Mouse (Mus musculus): Measurements from ENCODE around the gene Vmn2r19. TPM values are rescaled to one million over a fixed set of nuclear protein-coding genes. Genes with fewer than 3 reads are reported as not detected.
A peak's percentile ranks its signal among the peaks of the same experiment; 100 is the strongest.

The Vmn2r19 gene
- not detected in 2 replicates for polyA plus RNA-seq (2012; rRNA removed)
- not detected in 2 replicates for polyA plus RNA-seq (2014; fragmentation: Nextera tagmentation; extraction: Ambion mirVana)

- ATAC-seq (ENCODE audit: insufficient read depth): no peak
- no peaks in the 10 kb centered on the region for H3K36me3 ChIP-seq (replicated peaks; ENCODE audit: control insufficient read depth, insufficient read depth, low read depth)
- no peaks in the 10 kb centered on the region for H3K27me3 ChIP-seq (ENCODE audit: control insufficient read depth, insufficient read depth, low read length)
- no peak for DNase-seq (ENCODE audit: low read depth in 3 of 3, low spot score in 3 of 3)
- H3K9me3 ChIP-seq (ENCODE audit: control insufficient read depth, low read length): no peaks in the 10 kb centered on the region
- H3K9ac ChIP-seq (replicated peaks): no peak within 1 kb of the TSS
- no peak within 1 kb of the TSS for H3K4me3 ChIP-seq (ENCODE audit: insufficient read depth in 1 of 2, low read depth in 2 of 2, low read length in 2 of 2)
- TF ChIP-seq CTCF (IDR thresholded peaks at IDR 0.05; ENCODE audit: low read depth): no peak
- no peak for TF ChIP-seq EP300 (IDR thresholded peaks at IDR 0.05; ENCODE audit: low read depth)
- peaks cover 0 to 6% of the 10 kb centered on the region in 2 experiments; a peak in 2 of 4 replicates for H3K4me1 ChIP-seq (replicated peaks; ENCODE audit: control insufficient read depth in 2 of 2, insufficient read depth in 2 of 2, low read length in 1 of 2)
- H3K4me2 ChIP-seq (ENCODE audit: low read depth): no peak within 1 kb of the TSS
- H3K27ac ChIP-seq: no peak within 1 kb of the TSS
- WGBS (ENCODE audit: insufficient replicate concordance): 77% methylated on average over 2 of the region's 2 CpGs
These were observed at the start of gene Vmn2r19 for GRCm38 (mm10) chr6:123308033-123308432. Vmn2r19 (plus strand) TSS chr6:123308333.

- 65% methylated on average over 3 of the region's 3 CpGs for WGBS (ENCODE audit: insufficient replicate concordance)
- no peak overlapping the region for H3K4me3 ChIP-seq (ENCODE audit: insufficient read depth in 1 of 2, low read depth in 2 of 2, low read length in 2 of 2)
- ATAC-seq (ENCODE audit: insufficient read depth): peak; percentile 32; the same call in 1 of the 2 replicates
- H3K27me3 ChIP-seq (ENCODE audit: control insufficient read depth, insufficient read depth, low read length): no peaks in the 10 kb centered on the region
- no peaks in the 10 kb centered on the region for H3K36me3 ChIP-seq (replicated peaks; ENCODE audit: control insufficient read depth, insufficient read depth, low read depth)
- no peak overlapping the region for H3K27ac ChIP-seq
- no peak for DNase-seq (ENCODE audit: low read depth in 3 of 3, low spot score in 3 of 3)
- no peaks in the 10 kb centered on the region for H3K9me3 ChIP-seq (ENCODE audit: control insufficient read depth, low read length)
- TF ChIP-seq EP300 (IDR thresholded peaks at IDR 0.05; ENCODE audit: low read depth): no peak
- TF ChIP-seq CTCF (IDR thresholded peaks at IDR 0.05; ENCODE audit: low read depth): peak; percentile 45
- peaks cover 0 to under 1% of the 10 kb centered on the region in 2 experiments; a peak in 1 of 4 replicates for H3K4me1 ChIP-seq (replicated peaks; ENCODE audit: control insufficient read depth in 2 of 2, insufficient read depth in 2 of 2, low read length in 1 of 2)
- no peak overlapping the region for H3K4me2 ChIP-seq (ENCODE audit: low read depth)
- H3K9ac ChIP-seq (replicated peaks): no peak overlapping the region
These were observed 49.2 kb upstream of the Vmn2r19 start for GRCm38 (mm10) chr6:123258946-123259345.

- Histone ChIP-seq H3K4me1 (replicated peaks; ENCODE audit: control insufficient read depth in 2 of 2, insufficient read depth in 2 of 2, low read length in 1 of 2) (peaks cover 0 to 3% of the 10 kb centered on the region in 2 experiments; a peak in 1 of 4 replicates), H3K4me3 (ENCODE audit: insufficient read depth in 1 of 2, low read depth in 2 of 2, low read length in 2 of 2) (no peak overlapping the region), H3K9me3 (ENCODE audit: control insufficient read depth, low read length) (no peaks in the 10 kb centered on the region), H3K27me3 (ENCODE audit: control insufficient read depth, insufficient read depth, low read length) (no peaks in the 10 kb centered on the region), H3K36me3 (replicated peaks; ENCODE audit: control insufficient read depth, insufficient read depth, low read depth) (no peaks in the 10 kb centered on the region), H3K9ac (replicated peaks) (no peak overlapping the region), H3K4me2 (ENCODE audit: low read depth) (no peak overlapping the region), H3K27ac (no peak overlapping the region)
- DNase-seq (ENCODE audit: low read depth in 3 of 3, low spot score in 3 of 3): no peak
- WGBS (ENCODE audit: insufficient replicate concordance): 27% methylated on average over 4 of the region's 4 CpGs
- no peak for ATAC-seq (ENCODE audit: insufficient read depth)
- no peak for TF ChIP-seq EP300 (IDR thresholded peaks at IDR 0.05; ENCODE audit: low read depth)
- TF ChIP-seq CTCF (IDR thresholded peaks at IDR 0.05; ENCODE audit: low read depth): no peak
These were observed 48.1 kb upstream of the Vmn2r19 start for GRCm38 (mm10) chr6:123259889-123260603.

GRCm38 (mm10) chr6:123260868-123261267 lies 47.3 kb upstream of the Vmn2r19 start:
- ATAC-seq (ENCODE audit: insufficient read depth) (no peak), DNase-seq (ENCODE audit: low read depth in 3 of 3, low spot score in 3 of 3) (no peak)
- peaks cover 0 to 7% of the 10 kb centered on the region in 2 experiments; a peak in 2 of 4 replicates for H3K4me1 ChIP-seq (replicated peaks; ENCODE audit: control insufficient read depth in 2 of 2, insufficient read depth in 2 of 2, low read length in 1 of 2)
- WGBS (ENCODE audit: insufficient replicate concordance): 67% methylated on average over 1 of the region's 1 CpGs
- no peak overlapping the region for H3K4me2 ChIP-seq (ENCODE audit: low read depth)
- no peaks in the 10 kb centered on the region for H3K36me3 ChIP-seq (replicated peaks; ENCODE audit: control insufficient read depth, insufficient read depth, low read depth)
- H3K9me3 ChIP-seq (ENCODE audit: control insufficient read depth, low read length): no peaks in the 10 kb centered on the region
- no peak for TF ChIP-seq EP300 (IDR thresholded peaks at IDR 0.05; ENCODE audit: low read depth)
- TF ChIP-seq CTCF (IDR thresholded peaks at IDR 0.05; ENCODE audit: low read depth): no peak
- no peak overlapping the region for H3K4me3 ChIP-seq (ENCODE audit: insufficient read depth in 1 of 2, low read depth in 2 of 2, low read length in 2 of 2)
- no peaks in the 10 kb centered on the region for H3K27me3 ChIP-seq (ENCODE audit: control insufficient read depth, insufficient read depth, low read length)
- H3K9ac ChIP-seq (replicated peaks): no peak overlapping the region
- no peak overlapping the region for H3K27ac ChIP-seq

- Histone ChIP-seq H3K9me3 (ENCODE audit: control insufficient read depth, low read length) (no peaks in the 10 kb centered on the region), H3K27ac (no peak within 1 kb of the TSS), H3K36me3 (replicated peaks; ENCODE audit: control insufficient read depth, insufficient read depth, low read depth) (no peaks in the 10 kb centered on the region), H3K4me2 (ENCODE audit: low read depth) (no peak within 1 kb of the TSS), H3K27me3 (ENCODE audit: control insufficient read depth, insufficient read depth, low read length) (no peaks in the 10 kb centered on the region), H3K9ac (replicated peaks) (no peak within 1 kb of the TSS), H3K4me1 (replicated peaks; ENCODE audit: control insufficient read depth in 2 of 2, insufficient read depth in 2 of 2, low read length in 1 of 2) (peaks cover 3 to 11% of the 10 kb centered on the region in 2 experiments; a peak in 2 of 4 replicates), H3K4me3 (ENCODE audit: insufficient read depth in 1 of 2, low read depth in 2 of 2, low read length in 2 of 2) (no peak within 1 kb of the TSS)
- TF ChIP-seq EP300 (IDR thresholded peaks at IDR 0.05; ENCODE audit: low read depth) (no peak), CTCF (IDR thresholded peaks at IDR 0.05; ENCODE audit: low read depth) (peak; percentile 57)
- DNase-seq (ENCODE audit: low read depth in 3 of 3, low spot score in 3 of 3): no peak
- ATAC-seq (ENCODE audit: insufficient read depth): 0 out of 2 replicates have a peak, but pooled peaks have one; percentile 9
- 39% methylated on average over 4 of the region's 4 CpGs for WGBS (ENCODE audit: insufficient replicate concordance)
These were observed 46.5 kb upstream of the Vmn2r19 start, which contains the start of gene Clec4d for GRCm38 (mm10) chr6:123261555-123262161. Clec4d (plus strand) TSS chr6:123262111.

Data from liver, embryonic 14.5 days (tissue).